Mouse (Mus musculus) liver, embryonic 11.5 days (tissue): ENCODE results near the gene Acaca. TPM values are rescaled to one million over a fixed set of nuclear protein-coding genes. Genes with fewer than 3 reads are reported as not detected.

Experiments
- ATAC-seq: fragments of 200-750 bp; cut with Nextera tagmentation; replicated peaks from 2 replicates; pipeline ENCODE4 v1.8.0; 2017; ENCODE audit warnings: moderate number of reproducible peaks, mild to moderate bottlenecking, moderate TSS enrichment, moderate library complexity; ENCODE audit not compliant: low FRiP score
- DNase-seq: peaks from one replicate; pipeline ENCODE4 v3.0.0-alpha.2; 2017; ENCODE audit warnings: low spot score
- H3K27ac ChIP-seq: fragments of 300-500 bp; sonication (generic); 2 replicates; pipeline ENCODE4 v1.5.1; 2014; ENCODE audit warnings: mild to moderate bottlenecking, low read depth, low read length, control low read depth
- H3K27me3 ChIP-seq: fragments of 300-500 bp; sonication (generic); replicated peaks from 2 replicates; pipeline ENCODE4 v1.6.1; 2014; ENCODE audit warnings: low read length, mixed read lengths; ENCODE audit not compliant: control insufficient read depth, insufficient read depth
- H3K36me3 ChIP-seq: fragments of 300-500 bp; sonication (generic); 2 replicates; pipeline ENCODE4 v1.6.1; 2014; ENCODE audit warnings: mild to moderate bottlenecking, low read length, moderate library complexity, mixed read lengths; ENCODE audit not compliant: control insufficient read depth, insufficient read depth
- H3K4me1 ChIP-seq: fragments of 300-500 bp; sonication (generic); replicated peaks from 2 replicates; pipeline ENCODE4 v1.6.1; 2014; ENCODE audit warnings: low read length, mixed read lengths; ENCODE audit not compliant: control insufficient read depth, insufficient read depth
- H3K4me2 ChIP-seq: fragments of 300-500 bp; sonication (generic); 2 replicates; pipeline ENCODE4 v1.6.1; 2014; ENCODE audit warnings: mild to moderate bottlenecking, control low read depth, moderate library complexity
- H3K4me3 ChIP-seq: fragments of 300-500 bp; sonication (generic); 2 replicates; pipeline ENCODE4 v1.5.1; 2014; ENCODE audit warnings: low read depth, low read length, control low read depth
- H3K9ac ChIP-seq: fragments of 300-500 bp; sonication (generic); 2 replicates; pipeline ENCODE4 v1.6.1; 2014; ENCODE audit warnings: low read depth, low read length, control low read depth
- H3K9me3 ChIP-seq: fragments of 300-500 bp; sonication (generic); 2 replicates; pipeline ENCODE4 v1.6.1; 2016; ENCODE audit warnings: low read length, inconsistent platforms, mixed read lengths; ENCODE audit not compliant: control insufficient read depth
- WGBS: fragments of 180-500 bp; shearing (Covaris S2); extraction: QIAGEN DNeasy Blood & Tissue Kit; methylation state at CpG from one replicate; pipeline ENCODE4 v1.1.7; 2014; 5-methylcytosine and 5-hydroxymethylcytosine counted together
- polyA plus RNA-seq: library from polyadenylated mRNA; unstranded; fragments of >200 nt; fragmentation: Nextera tagmentation; extraction: Ambion mirVana; gene quantifications from 2 replicates; pipeline ENCODE4 v1.2.1, GENCODE M21; 2014

Gene Acaca
- polyA plus RNA-seq, result 17.0 and 20.4 TPM in 2 replicates

GRCm38 (mm10) chr11:84128943-84129798 is at the start of gene Acaca, which contains the start of gene Tada2a:
Acaca (plus strand) TSS chr11:84129672.
Tada2a (minus strand) TSS chr11:84129600.
- H3K36me3 ChIP-seq, result peaks cover 11% of the 10 kb centered on the region; the same call in 1 of the 2 replicates
- H3K27ac ChIP-seq, result peak within 1 kb of the TSS; percentile 74
- DNase-seq, result peak; percentile 87
- H3K9me3 ChIP-seq, result no peaks in the 10 kb centered on the region
- H3K4me2 ChIP-seq, result peak within 1 kb of the TSS; percentile 82
- peak within 1 kb of the TSS; percentile 76 for H3K4me3 ChIP-seq
- peaks cover 7% of the 10 kb centered on the region; the same call in 1 of the 2 replicates for H3K4me1 ChIP-seq
- no peaks in the 10 kb centered on the region for H3K27me3 ChIP-seq
- ATAC-seq, result peak; percentile 87
- under 1% methylated on average over 81 of the region's 83 CpGs for WGBS
- peak within 1 kb of the TSS; percentile 89 for H3K9ac ChIP-seq

GRCm38 (mm10) chr11:84079887-84080286 is 49.6 kb upstream of the Acaca start:
- Histone ChIP-seq H3K4me2 (no peak overlapping the region), H3K4me1 (no peaks in the 10 kb centered on the region), H3K9ac (no peak overlapping the region), H3K4me3 (no peak overlapping the region), H3K27ac (no peak overlapping the region), H3K36me3 (peaks cover 15% of the 10 kb centered on the region), H3K27me3 (no peaks in the 10 kb centered on the region), H3K9me3 (no peaks in the 10 kb centered on the region)
- DNase-seq (no peak), ATAC-seq (no peak)
- 81% methylated on average over 4 of the region's 4 CpGs for whole genome bisulfite sequencing

- DNase-seq (no peak), ATAC-seq (no peak)
- H3K27me3 ChIP-seq, result no peaks in the 10 kb centered on the region
- no peak overlapping the region for H3K27ac ChIP-seq
- H3K36me3 ChIP-seq, result peaks cover 15% of the 10 kb centered on the region
- H3K9me3 ChIP-seq, result no peaks in the 10 kb centered on the region
- no peak overlapping the region for H3K9ac ChIP-seq
- no peak overlapping the region for H3K4me2 ChIP-seq
- H3K4me1 ChIP-seq, result no peaks in the 10 kb centered on the region
- H3K4me3 ChIP-seq, result no peak overlapping the region
- WGBS, result 89% methylated on average over 3 of the region's 3 CpGs
Observed at GRCm38 (mm10) chr11:84080327-84080726, 49.1 kb upstream of the Acaca start.

- DNase-seq (no peak), ATAC-seq (no peak)
- no peak overlapping the region for H3K9ac ChIP-seq
- H3K9me3 ChIP-seq, result no peaks in the 10 kb centered on the region
- 94% methylated on average over 5 of the region's 5 CpGs for WGBS
- H3K4me3 ChIP-seq, result no peak overlapping the region
- H3K4me1 ChIP-seq, result no peaks in the 10 kb centered on the region
- no peak overlapping the region for H3K4me2 ChIP-seq
- no peaks in the 10 kb centered on the region for H3K27me3 ChIP-seq
- H3K27ac ChIP-seq, result no peak overlapping the region
- peaks cover 18% of the 10 kb centered on the region for H3K36me3 ChIP-seq
Observed at GRCm38 (mm10) chr11:84081901-84082300, 47.6 kb upstream of the Acaca start.

GRCm38 (mm10) chr11:84090572-84090971 is 38.9 kb upstream of the Acaca start:
- DNase-seq, result no peak
- Histone ChIP-seq H3K4me3 (no peak overlapping the region), H3K27me3 (no peaks in the 10 kb centered on the region), H3K9me3 (no peaks in the 10 kb centered on the region), H3K36me3 (peaks cover 2% of the 10 kb centered on the region; the same call in 1 of the 2 replicates), H3K4me1 (no peaks in the 10 kb centered on the region), H3K9ac (no peak overlapping the region), H3K27ac (no peak overlapping the region), H3K4me2 (no peak overlapping the region)
- no peak for ATAC-seq
- 90% methylated on average over 8 of the region's 8 CpGs for WGBS

- no peaks in the 10 kb centered on the region for H3K4me1 ChIP-seq
- peaks cover 8% of the 10 kb centered on the region; the same call in 1 of the 2 replicates for H3K36me3 ChIP-seq
- DNase-seq (no peak), ATAC-seq (no peak)
- H3K4me3 ChIP-seq, result no peak overlapping the region
- no peaks in the 10 kb centered on the region for H3K27me3 ChIP-seq
- H3K4me2 ChIP-seq, result no peak overlapping the region
- no peak overlapping the region for H3K9ac ChIP-seq
- H3K27ac ChIP-seq, result no peak overlapping the region
- WGBS, result 87% methylated on average over 4 of the region's 4 CpGs
- no peaks in the 10 kb centered on the region for H3K9me3 ChIP-seq
Observed at GRCm38 (mm10) chr11:84095084-84095483, 34.4 kb upstream of the Acaca start.

GRCm38 (mm10) chr11:84097251-84097998 is 32.0 kb upstream of the Acaca start:
- no peak overlapping the region for H3K4me3 ChIP-seq
- H3K36me3 ChIP-seq, result peaks cover 14% of the 10 kb centered on the region; the same call in 1 of the 2 replicates

GRCm38 (mm10) chr11:84101182-84101581 is 28.3 kb upstream of the Acaca start:
- Histone ChIP-seq H3K4me2 (no peak overlapping the region), H3K27ac (no peak overlapping the region), H3K27me3 (no peaks in the 10 kb centered on the region), H3K36me3 (peaks cover 28% of the 10 kb centered on the region), H3K4me1 (no peaks in the 10 kb centered on the region), H3K9me3 (no peaks in the 10 kb centered on the region), H3K9ac (no peak overlapping the region), H3K4me3 (no peak overlapping the region)
- DNase-seq (no peak), ATAC-seq (no peak)

More at GRCm38 (mm10) chr11:84097251-84097998, 32.0 kb upstream of the Acaca start:
- 91% methylated on average over 5 of the region's 5 CpGs for WGBS
- Histone ChIP-seq H3K9me3 (no peaks in the 10 kb centered on the region), H3K4me1 (no peaks in the 10 kb centered on the region), H3K4me2 (no peak overlapping the region), H3K27ac (no peak overlapping the region), H3K27me3 (no peaks in the 10 kb centered on the region), H3K9ac (no peak overlapping the region)
- ATAC-seq (no peak), DNase-seq (no peak)
